Mouse (Mus musculus) heart, embryonic 12.5 days (tissue): Measurements from ENCODE around the gene Rarres2. TPM values are rescaled to one million over a fixed set of nuclear protein-coding genes. Genes with fewer than 3 reads are reported as not detected.
A peak's percentile ranks its signal among the peaks of the same experiment; 100 is the strongest.
"Not testable (repeated sequence)": the region's sequence is repeated elsewhere in the genome, so short reads cannot be mapped to it uniquely, and the experiment has no call there.

Source experiments
- ATAC-seq: fragments of 200-750 bp; cut with Nextera tagmentation; 2 replicates; pipeline ENCODE4 v1.8.0; 2017; ENCODE audit warnings: moderate TSS enrichment, moderate library complexity; ENCODE audit not compliant: insufficient number of reproducible peaks, low FRiP score
- H3K27ac ChIP-seq: fragments of 300-500 bp; sonication (generic); 2 replicates; pipeline ENCODE4 v1.5.1; 2016; ENCODE audit warnings: mild to moderate bottlenecking, moderate library complexity; ENCODE audit not compliant: poor library complexity, severe bottlenecking
- H3K27me3 ChIP-seq: fragments of 300-500 bp; sonication (generic); replicated peaks from 2 replicates; pipeline ENCODE4 v1.6.1; 2016; ENCODE audit warnings: mild to moderate bottlenecking, moderate library complexity
- H3K36me3 ChIP-seq: fragments of 300-500 bp; sonication (generic); 2 replicates; pipeline ENCODE4 v1.6.1; 2016; ENCODE audit warnings: mild to moderate bottlenecking, moderate library complexity
- H3K4me1 ChIP-seq: fragments of 300-500 bp; sonication (generic); replicated peaks from 2 replicates; pipeline ENCODE4 v1.6.1; 2016; ENCODE audit warnings: mild to moderate bottlenecking
- H3K4me2 ChIP-seq: fragments of 300-500 bp; sonication (generic); 2 replicates; pipeline ENCODE4 v1.6.1; 2016; ENCODE audit warnings: mild to moderate bottlenecking, moderate library complexity
- H3K4me3 ChIP-seq: fragments of 300-500 bp; sonication (generic); 2 replicates; pipeline ENCODE4 v1.5.1; 2016; ENCODE audit warnings: mild to moderate bottlenecking
- H3K9ac ChIP-seq: fragments of 300-500 bp; sonication (generic); 2 replicates; pipeline ENCODE4 v1.6.1; 2016; ENCODE audit warnings: mild to moderate bottlenecking, moderate library complexity
- H3K9me3 ChIP-seq: fragments of 300-500 bp; sonication (generic); replicated peaks from 2 replicates; pipeline ENCODE4 v1.6.1; 2016; ENCODE audit warnings: mild to moderate bottlenecking, moderate library complexity
- WGBS: fragments of 180-500 bp; shearing (Covaris S2); methylation state at CpG from one replicate; pipeline ENCODE4 v1.1.7; 2016; 5-methylcytosine and 5-hydroxymethylcytosine counted together
- polyA plus RNA-seq: library from polyadenylated mRNA; unstranded; fragments of >200 nt; fragmentation: Nextera tagmentation; extraction: Ambion mirVana; gene quantifications from 2 replicates; pipeline ENCODE4 v1.2.1, GENCODE M21; 2016

Gene Rarres2
- polyA plus RNA-seq, 1 experiment from 2014 or later = 26.4 TPM

- H3K36me3 ChIP-seq = peaks cover 3% of the 10 kb centered on the region; the same call in 1 of the 2 replicates
- no peaks in the 10 kb centered on the region for H3K9me3 ChIP-seq
- H3K4me3 ChIP-seq = no peak overlapping the region
- no peak overlapping the region for H3K27ac ChIP-seq
- no peak overlapping the region for H3K9ac ChIP-seq
- no peak for ATAC-seq
- H3K4me2 ChIP-seq = no peak overlapping the region
- 66% methylated on average over 5 of the region's 5 CpGs for WGBS
- H3K27me3 ChIP-seq = no peaks in the 10 kb centered on the region
- H3K4me1 ChIP-seq = peaks cover 26% of the 10 kb centered on the region
These were observed 33.5 kb downstream of the Rarres2 start for GRCm38 (mm10) chr6:48538841-48539737.

- Histone ChIP-seq H3K36me3 (peaks cover 5% of the 10 kb centered on the region; the same call in 1 of the 2 replicates), H3K27ac (no peak within 1 kb of the TSS), H3K9ac (peak within 1 kb of the TSS; percentile 69), H3K4me2 (peak within 1 kb of the TSS; percentile 72), H3K27me3 (no peaks in the 10 kb centered on the region), H3K9me3 (no peaks in the 10 kb centered on the region), H3K4me3 (peak within 1 kb of the TSS; percentile 51), H3K4me1 (peaks cover 23% of the 10 kb centered on the region)
- WGBS = 7% methylated on average over 38 of the region's 38 CpGs
- peak; percentile 69 for ATAC-seq
These were observed 35.3 kb downstream of the Rarres2 start, which contains the start of gene Atp6v0e2 for GRCm38 (mm10) chr6:48537105-48537954. Gene Atp6v0e2, plus strand, starts transcription at chr6:48537615.

DNA sequence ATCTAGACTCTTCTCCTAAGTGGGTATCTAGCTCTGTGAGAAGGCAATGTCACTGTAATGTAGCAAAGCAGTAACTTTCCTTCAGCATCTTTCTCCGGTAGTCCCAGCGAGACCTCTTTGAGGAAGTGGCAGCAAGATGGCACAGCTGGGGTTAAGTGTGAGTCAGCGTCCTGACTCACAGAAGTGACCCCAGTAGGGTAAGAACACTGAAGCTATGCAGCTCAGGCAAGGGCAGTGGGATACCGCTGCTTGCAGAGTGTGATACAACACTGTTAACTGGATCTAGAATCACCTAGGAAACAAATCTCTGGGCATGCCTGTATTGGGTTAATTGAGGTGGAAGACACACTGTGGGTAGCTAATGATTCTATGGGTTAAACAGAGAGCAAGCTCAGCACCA, 36.5 kb downstream of the Rarres2 start:
- Histone ChIP-seq H3K9me3 (no peaks in the 10 kb centered on the region), H3K4me2 (no peak overlapping the region), H3K4me3 (no peak overlapping the region), H3K27me3 (no peaks in the 10 kb centered on the region), H3K4me1 (peaks cover 21% of the 10 kb centered on the region), H3K9ac (no peak overlapping the region), H3K27ac (no peak overlapping the region), H3K36me3 (peaks cover 8% of the 10 kb centered on the region)
- ATAC-seq = no peak
- 58% methylated on average over 4 of the region's 4 CpGs for WGBS

- WGBS = 77% methylated on average over 8 of the region's 8 CpGs
- H3K27me3 ChIP-seq = no peaks in the 10 kb centered on the region
- ATAC-seq = no peak
These were observed 37.7 kb downstream of the Rarres2 start for GRCm38 (mm10) chr6:48534913-48535312.

GRCm38 (mm10) chr6:48533475-48533874, 39.1 kb downstream of the Rarres2 start:
- peaks cover 34% of the 10 kb centered on the region for H3K4me1 ChIP-seq
- WGBS = 74% methylated on average over 2 of the region's 2 CpGs
- H3K9ac ChIP-seq = no peak overlapping the region
- H3K4me3 ChIP-seq = no peak overlapping the region
- H3K9me3 ChIP-seq = no peaks in the 10 kb centered on the region
- H3K27ac ChIP-seq = no peak overlapping the region
- no peak overlapping the region for H3K4me2 ChIP-seq
- no peak for ATAC-seq
- no peaks in the 10 kb centered on the region for H3K27me3 ChIP-seq
- peaks cover 7% of the 10 kb centered on the region; the same call in 1 of the 2 replicates for H3K36me3 ChIP-seq

More at GRCm38 (mm10) chr6:48534913-48535312, 37.7 kb downstream of the Rarres2 start:
- Histone ChIP-seq H3K4me3 (no peak overlapping the region), H3K4me2 (no peak overlapping the region), H3K9ac (no peak overlapping the region), H3K27ac (no peak overlapping the region), H3K9me3 (no peaks in the 10 kb centered on the region), H3K4me1 (peaks cover 33% of the 10 kb centered on the region), H3K36me3 (peaks cover 5% of the 10 kb centered on the region; the same call in 1 of the 2 replicates)

- Histone ChIP-seq H3K27ac (no peak overlapping the region), H3K9me3 (no peaks in the 10 kb centered on the region), H3K36me3 (peaks cover 11% of the 10 kb centered on the region; the same call in 1 of the 2 replicates), H3K4me2 (no peak overlapping the region), H3K27me3 (no peaks in the 10 kb centered on the region), H3K4me1 (peaks cover 18% of the 10 kb centered on the region), H3K9ac (no peak overlapping the region), H3K4me3 (no peak overlapping the region)
- WGBS = 57% methylated on average over 2 of the region's 2 CpGs
- ATAC-seq = no peak
These were observed 41.7 kb downstream of the Rarres2 start for GRCm38 (mm10) chr6:48530862-48531261.

GRCm38 (mm10) chr6:48529871-48530440, 42.6 kb downstream of the Rarres2 start:
- H3K36me3 ChIP-seq = peaks cover 15% of the 10 kb centered on the region
- 75% methylated on average over 16 of the region's 16 CpGs for WGBS
- peaks cover 18% of the 10 kb centered on the region for H3K4me1 ChIP-seq
- H3K9ac ChIP-seq = peak overlapping the region; percentile 20; the same call in 1 of the 2 replicates
- no peak overlapping the region for H3K4me2 ChIP-seq
- no peak overlapping the region for H3K4me3 ChIP-seq
- H3K27ac ChIP-seq = no peak overlapping the region
- no peaks in the 10 kb centered on the region for H3K9me3 ChIP-seq
- H3K27me3 ChIP-seq = no peaks in the 10 kb centered on the region
- ATAC-seq = no peak

DNA sequence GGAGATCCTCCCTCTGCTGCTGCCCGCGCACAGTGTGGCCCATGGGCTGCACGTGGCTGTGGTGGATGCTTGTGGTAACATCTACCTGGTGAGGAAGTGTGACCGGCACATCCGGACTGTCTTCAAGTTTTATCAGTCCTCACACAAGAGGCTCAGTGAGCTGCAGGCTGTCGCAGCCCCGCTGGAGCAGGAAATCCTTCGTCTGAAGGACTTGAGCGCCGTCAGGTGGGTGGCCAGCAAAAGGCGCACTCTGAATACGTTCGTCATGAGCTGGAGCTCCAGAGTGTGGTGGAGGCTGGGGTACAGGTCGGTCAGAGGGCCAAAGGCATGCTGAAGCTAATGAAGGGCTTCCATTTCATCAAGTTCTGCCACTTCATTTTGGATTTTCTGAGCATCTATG, 43.3 kb downstream of the Rarres2 start:
- 63% methylated on average over 14 of the region's 14 CpGs for WGBS
- no peak overlapping the region for H3K4me3 ChIP-seq
- H3K27me3 ChIP-seq = no peaks in the 10 kb centered on the region
- no peak overlapping the region for H3K9ac ChIP-seq
- H3K4me2 ChIP-seq = no peak overlapping the region
- peaks cover 18% of the 10 kb centered on the region for H3K4me1 ChIP-seq
- H3K36me3 ChIP-seq = peaks cover 17% of the 10 kb centered on the region
- no peaks in the 10 kb centered on the region for H3K9me3 ChIP-seq
- H3K27ac ChIP-seq = no peak overlapping the region
- ATAC-seq = no peak

DNA sequence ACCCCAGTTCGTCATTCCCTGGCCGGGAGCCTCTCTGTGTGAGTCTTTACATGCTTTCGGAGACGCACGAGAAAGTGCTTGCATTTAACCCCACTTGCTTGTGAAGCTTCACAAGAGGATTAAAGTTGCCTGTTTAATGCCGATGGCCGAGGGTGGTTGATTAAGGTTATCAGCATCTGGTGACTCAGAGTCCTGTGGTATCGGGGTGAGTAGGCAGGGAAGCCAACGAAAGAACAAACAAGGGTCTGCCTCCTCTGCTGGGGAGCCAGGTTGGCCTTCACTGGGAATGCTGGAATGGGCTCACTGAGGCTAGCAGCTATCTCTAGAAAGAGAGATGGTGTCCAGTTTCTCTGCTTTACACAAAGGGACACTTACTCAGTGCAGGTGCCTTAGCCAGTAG, 44.7 kb downstream of the Rarres2 start:
- no peak overlapping the region for H3K9ac ChIP-seq
- H3K4me3 ChIP-seq = no peak overlapping the region
- peaks cover 17% of the 10 kb centered on the region for H3K36me3 ChIP-seq
- H3K27me3 ChIP-seq = no peaks in the 10 kb centered on the region
- no peak overlapping the region for H3K4me2 ChIP-seq
- H3K9me3 ChIP-seq = no peaks in the 10 kb centered on the region
- 62% methylated on average over 9 of the region's 9 CpGs for WGBS
- no peak for ATAC-seq
- peaks cover 18% of the 10 kb centered on the region for H3K4me1 ChIP-seq
- no peak overlapping the region for H3K27ac ChIP-seq

DNA sequence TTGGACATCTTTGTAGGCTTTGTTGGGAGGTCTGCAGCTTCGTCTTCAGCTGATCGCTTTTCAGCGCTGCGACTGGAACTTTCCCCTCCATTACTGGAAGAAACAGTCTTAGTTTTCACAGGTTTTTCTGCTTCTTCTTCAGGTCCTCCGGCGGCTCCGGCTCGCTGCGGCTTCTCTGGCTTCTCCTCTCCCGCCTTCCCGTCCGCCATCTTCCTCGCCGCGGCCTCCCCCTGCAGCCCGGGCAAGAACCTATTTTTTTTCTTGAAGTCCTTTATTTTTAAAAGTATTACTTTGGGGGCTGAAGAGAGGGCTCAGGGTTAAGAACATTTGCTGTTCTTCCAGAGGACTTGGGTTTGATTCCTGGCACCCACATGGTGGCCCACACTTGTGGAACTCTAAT, 47.7 kb downstream of the Rarres2 start:
- H3K4me3 ChIP-seq, H3K27ac ChIP-seq, H3K9ac ChIP-seq, H3K27me3 ChIP-seq, H3K4me2 ChIP-seq, H3K4me1 ChIP-seq, ATAC-seq, H3K9me3 ChIP-seq: not testable (repeated sequence)
- 90% methylated on average over 16 of the region's 16 CpGs for WGBS
- peaks cover 16% of the 10 kb centered on the region for H3K36me3 ChIP-seq
